Mouse (Mus musculus) CH12.LX (cell line): ENCODE measurements around the gene Emc6. TPM values are rescaled to one million over a fixed set of nuclear protein-coding genes. Genes with fewer than 3 reads are reported as not detected.

Experiments used
- DNase-seq: peaks from one replicate; pipeline ENCODE4 v3.0.0-alpha.2; 2013; ENCODE audit errors: extremely low read depth
- H3K27ac ChIP-seq: 2 replicates; pipeline ENCODE4 v1.5.1; 2012; ENCODE audit warnings: low read depth, mild to moderate bottlenecking, control low read depth, moderate library complexity; ENCODE audit not compliant: insufficient read depth
- H3K27me3 ChIP-seq: replicated peaks from 2 replicates; pipeline ENCODE3; 2012; ENCODE audit warnings: inconsistent platforms
- H3K36me3 ChIP-seq, 2 experiments: replicated peaks in 1 of 2; 2 replicates each; pipeline versions ENCODE3 to v1.6.1; 2012; ENCODE audit warnings: inconsistent platforms in 1 of 2, low read length in 1 of 2, mild to moderate bottlenecking in 1 of 2, mixed read lengths in 1 of 2, moderate library complexity in 1 of 2; ENCODE audit not compliant: control insufficient read depth in 1 of 2, insufficient read depth in 1 of 2
- H3K4me1 ChIP-seq, 2 experiments: 2 replicates each; pipeline ENCODE4 v1.6.1; 2012; ENCODE audit warnings: inconsistent platforms in 1 of 2, moderate library complexity in 1 of 2; ENCODE audit not compliant: insufficient read depth in 2 of 2, control insufficient read depth in 1 of 2
- H3K4me2 ChIP-seq: 2 replicates; pipeline ENCODE4 v1.6.1; 2012; ENCODE audit warnings: low read depth, mild to moderate bottlenecking, control low read depth; ENCODE audit not compliant: poor library complexity, insufficient read depth, severe bottlenecking
- H3K4me3 ChIP-seq, 3 experiments: fragments of 150-350 bp in 1 of 3; sonication (generic) in 1 of 3; replicated peaks in 1 of 3; 2 replicates each; pipeline versions ENCODE3 to v1.5.1; 2011 to 2012; ENCODE audit warnings: low read depth in 2 of 3, low read length in 2 of 3, mild to moderate bottlenecking in 2 of 3, moderate library complexity in 2 of 3, control low read depth in 1 of 3, improper control_type of control experiment in 1 of 3, inconsistent platforms in 1 of 3, mixed read lengths in 1 of 3; ENCODE audit not compliant: poor library complexity in 1 of 3
- H3K79me2 ChIP-seq: replicated peaks from 2 replicates; pipeline ENCODE4 v1.6.1; 2012; ENCODE audit warnings: mild to moderate bottlenecking, moderate library complexity; ENCODE audit not compliant: control insufficient read depth, poor library complexity, insufficient read depth, severe bottlenecking; ENCODE audit errors: extremely low read depth
- H3K9ac ChIP-seq: 2 replicates; pipeline ENCODE4 v1.6.1; 2012; ENCODE audit warnings: low read depth, mild to moderate bottlenecking, control low read depth, moderate library complexity; ENCODE audit not compliant: insufficient read depth
- H3K9me3 ChIP-seq: replicated peaks from 2 replicates; pipeline ENCODE3; 2012; ENCODE audit warnings: low read length, inconsistent platforms, mixed read lengths
- CHD2 ChIP-seq: IDR thresholded peaks from 2 replicates; pipeline ENCODE4 v1.6.1; 2011; ENCODE audit warnings: low read length, improper control_type of control experiment
- CTCF ChIP-seq, 2 experiments: IDR thresholded peaks in 1 of 2; conservative IDR thresholded peaks in 1 of 2; 2 replicates each; pipeline ENCODE4 v1.5.1; 2011 to 2012; ENCODE audit warnings: low read depth in 2 of 2, low read length in 2 of 2, improper control_type of control experiment in 1 of 2, inconsistent platforms in 1 of 2, mild to moderate bottlenecking in 1 of 2, moderate library complexity in 1 of 2
- E2F4 ChIP-seq: IDR thresholded peaks from 2 replicates; pipeline ENCODE4 v1.6.1; 2011; ENCODE audit warnings: low read depth, low read length, improper control_type of control experiment; ENCODE audit not compliant: insufficient replicate concordance
- ELF1 ChIP-seq: IDR thresholded peaks from 2 replicates; pipeline ENCODE4 v1.6.1; 2014; ENCODE audit warnings: low read depth, mild to moderate bottlenecking, inconsistent platforms, low read length, improper control_type of control experiment
- EP300 ChIP-seq: IDR thresholded peaks from 2 replicates; pipeline ENCODE4 v1.6.1; 2011; ENCODE audit warnings: low read length, improper control_type of control experiment
- ETS1 ChIP-seq: conservative IDR thresholded peaks from 2 replicates; pipeline ENCODE4 v1.6.1; 2012; ENCODE audit warnings: low read depth, mild to moderate bottlenecking, inconsistent platforms, low read length, improper control_type of control experiment, moderate library complexity
- HCFC1 ChIP-seq: IDR thresholded peaks from 2 replicates; pipeline ENCODE4 v1.6.1; 2012; ENCODE audit warnings: low read depth, mild to moderate bottlenecking, inconsistent platforms, low read length, improper control_type of control experiment
- IRF4 ChIP-seq: IDR thresholded peaks from 2 replicates; pipeline ENCODE4 v1.6.1; 2014; ENCODE audit warnings: low read depth, mild to moderate bottlenecking, inconsistent platforms, low read length, improper control_type of control experiment
- JUN ChIP-seq: IDR thresholded peaks from 2 replicates; pipeline ENCODE4 v1.6.1; 2011; ENCODE audit warnings: low read depth, mild to moderate bottlenecking, low read length, improper control_type of control experiment, moderate library complexity; ENCODE audit not compliant: insufficient read depth
- KAT2A ChIP-seq: IDR thresholded peaks from 2 replicates; pipeline ENCODE4 v1.6.1; 2012; ENCODE audit warnings: low read length, improper control_type of control experiment, inconsistent platforms; ENCODE audit not compliant: insufficient replicate concordance
- MAFK ChIP-seq: IDR thresholded peaks from 2 replicates; pipeline ENCODE4 v1.6.1; 2011; ENCODE audit warnings: low read length, improper control_type of control experiment; ENCODE audit not compliant: insufficient replicate concordance
- MAX ChIP-seq: IDR thresholded peaks from 2 replicates; pipeline ENCODE4 v1.6.1; 2011; ENCODE audit warnings: low read length, improper control_type of control experiment
- MEF2A ChIP-seq: IDR thresholded peaks from 2 replicates; pipeline ENCODE4 v1.6.1; 2014; ENCODE audit warnings: low read depth, mild to moderate bottlenecking, inconsistent platforms, low read length, improper control_type of control experiment, borderline replicate concordance
- MXI1 ChIP-seq: IDR thresholded peaks from 2 replicates; pipeline ENCODE4 v1.6.1; 2011; ENCODE audit warnings: mild to moderate bottlenecking, low read depth, low read length, improper control_type of control experiment
- MYC ChIP-seq: IDR thresholded peaks from 2 replicates; pipeline ENCODE4 v1.6.1; 2011; ENCODE audit warnings: low read depth, mild to moderate bottlenecking, improper control_type of control experiment, low read length
- NELFE ChIP-seq: IDR thresholded peaks from 2 replicates; pipeline ENCODE4 v1.6.1; 2011; ENCODE audit warnings: low read depth, low read length, improper control_type of control experiment
- PAX5 ChIP-seq: IDR thresholded peaks from 2 replicates; pipeline ENCODE4 v1.6.1; 2012; ENCODE audit warnings: low read length, inconsistent platforms, mixed read lengths
- POLR2A ChIP-seq: IDR thresholded peaks from 2 replicates; pipeline ENCODE4 v1.6.1; 2011; ENCODE audit warnings: low read depth, mild to moderate bottlenecking, improper control_type of control experiment, low read length
- RAD21 ChIP-seq: IDR thresholded peaks from 2 replicates; pipeline ENCODE4 v1.6.1; 2011; ENCODE audit warnings: low read depth, mild to moderate bottlenecking, low read length, improper control_type of control experiment, moderate library complexity
- TCF12 ChIP-seq: IDR thresholded peaks from 2 replicates; pipeline ENCODE4 v1.6.1; 2014; ENCODE audit warnings: low read depth, mild to moderate bottlenecking, inconsistent platforms, low read length, improper control_type of control experiment
- ZC3H11A ChIP-seq: IDR thresholded peaks from 2 replicates; pipeline ENCODE4 v1.6.1; 2012; ENCODE audit warnings: low read depth, mild to moderate bottlenecking, inconsistent platforms, low read length, improper control_type of control experiment
- ZMIZ1 ChIP-seq: IDR thresholded peaks from 2 replicates; pipeline ENCODE4 v1.6.1; 2012; ENCODE audit warnings: low read depth, mild to moderate bottlenecking, inconsistent platforms, low read length, improper control_type of control experiment
- dilution Hi-C: fragments of 300-500 bp; cut with MboI; formaldehyde crosslinking; loops from 2 replicates; pipeline ENCODE4 v1.14.3; 2020; ENCODE audit warnings: low sequenced_read_pairs; ENCODE audit not compliant: extremely low pct_unique_long_range_greater_than_20kb, extremely low pct_ligation_motif_present
- in situ Hi-C: fragments of 300-500 bp; cut with MboI; formaldehyde crosslinking; loops from 3 replicates; pipeline ENCODE4 v1.14.3; 2019; ENCODE audit warnings: low sequenced_read_pairs, low pct_ligation_motif_present, low pct_unique_long_range_greater_than_20kb, mixed read lengths
- polyA plus RNA-seq: library from polyadenylated mRNA; unstranded; fragments of >175 nt; gene quantifications from 2 replicates; pipeline ENCODE4 v1.2.1, GENCODE M21; 2012; ENCODE audit warnings: low read depth; ENCODE audit not compliant: insufficient read length
- total RNA-seq, 2 experiments: library from RNA; depleted of rRNA; stranded (reverse); fragments of 300-350 nt in 1 of 2; fragments of >200 nt in 1 of 2; gene quantifications; 2 replicates each; pipeline ENCODE4 v1.2.3; 2012 to 2014

Emc6 gene
- total and polyA plus RNA-seq, 3 experiments, result 124 to 292 (median 138) TPM

DNA sequence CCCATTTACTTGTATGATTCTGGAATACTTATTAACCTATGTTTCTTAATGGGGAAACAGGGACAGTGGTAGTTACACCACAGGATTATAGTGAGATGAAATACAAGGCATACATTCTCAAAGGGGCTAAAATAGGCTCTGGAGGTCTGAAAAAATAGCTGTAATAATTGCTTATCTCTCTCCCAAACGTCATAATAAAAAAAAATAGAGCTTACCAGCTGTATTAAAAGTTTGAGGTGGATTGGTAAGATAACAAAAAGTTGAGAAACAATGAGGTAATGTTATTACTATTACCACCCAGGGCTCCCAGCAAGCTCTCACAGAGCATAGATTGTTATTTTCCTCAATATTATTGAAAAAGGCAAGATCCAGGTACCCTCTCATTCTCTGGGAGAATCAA is 21.4 kb upstream of the Emc6 start:
- DNase-seq, result no peak
- peak overlapping the region; percentile 64 for H3K4me2 ChIP-seq
- in situ Hi-C loops, result no loop called here
- H3K4me1 ChIP-seq, result peaks cover 6 to 28% of the 10 kb centered on the region in 2 experiments; a peak in 3 of 4 replicates
- peaks cover 2% of the 10 kb centered on the region for H3K27me3 ChIP-seq
- H3K9me3 ChIP-seq, result no peaks in the 10 kb centered on the region
- dilution Hi-C loops, result no loop called here
- no peak overlapping the region for H3K27ac ChIP-seq
- no peaks in the 10 kb centered on the region for H3K79me2 ChIP-seq
- H3K36me3 ChIP-seq, result peaks cover 0 to 7% of the 10 kb centered on the region in 2 experiments
- TF ChIP-seq NELFE (no peak), ELF1 (no peak), POLR2A (no peak), E2F4 (no peak), CHD2 (no peak), IRF4 (no peak), ZC3H11A (no peak), CTCF (conservative IDR thresholded peaks at IDR 0.05 in 1 of 2, IDR thresholded peaks at IDR 0.05 in 1 of 2; ENCODE audit: low read depth in 2 of 2, low read length in 2 of 2) (no peak), HCFC1 (no peak), MYC (no peak), RAD21 (no peak), PAX5 (no peak)
- peak overlapping the region; percentile 70 to 91 (median 79) for H3K4me3 ChIP-seq
- H3K9ac ChIP-seq, result peak overlapping the region; percentile 76

DNA sequence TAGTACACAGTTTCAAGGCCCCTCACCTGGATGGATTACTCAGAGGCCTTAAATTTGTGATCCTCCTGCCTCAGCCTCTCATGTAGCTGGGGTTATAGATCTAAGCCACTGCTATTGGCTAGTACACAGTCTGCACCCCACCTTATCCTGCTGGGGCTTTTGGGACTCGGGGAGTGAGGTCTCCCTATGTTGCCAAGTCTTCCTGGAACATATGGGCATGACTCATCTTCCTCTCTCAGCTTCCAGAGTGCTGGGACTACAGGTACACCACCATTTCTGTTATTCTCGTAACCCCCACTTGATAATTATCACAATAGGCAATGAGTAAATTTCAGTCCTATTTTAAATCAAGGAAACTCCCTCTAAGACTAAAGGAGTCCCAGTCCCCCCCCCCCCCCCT is 17.6 kb upstream of the Emc6 start:
- no peak for DNase-seq
- Histone ChIP-seq H3K4me3 (no peak overlapping the region), H3K27ac (no peak overlapping the region), H3K4me1 (peaks cover 2 to 16% of the 10 kb centered on the region in 2 experiments; a peak in 2 of 4 replicates), H3K27me3 (no peaks in the 10 kb centered on the region), H3K4me2 (no peak overlapping the region), H3K9me3 (no peaks in the 10 kb centered on the region), H3K9ac (no peak overlapping the region), H3K79me2 (no peaks in the 10 kb centered on the region), H3K36me3 (peaks cover 0 to 29% of the 10 kb centered on the region in 2 experiments)
- in situ Hi-C loops (no loop called here), dilution Hi-C loops (no loop called here)
- TF ChIP-seq ETS1 (no peak), EP300 (no peak), ELF1 (no peak), MEF2A (no peak), MAX (no peak), MAFK (no peak), ZMIZ1 (no peak), JUN (no peak), TCF12 (no peak), MXI1 (no peak), E2F4 (no peak), KAT2A (no peak)
